Mouse (Mus musculus) kidney, adult 2 months (tissue): ENCODE measurements around the gene Hist1h2bj.
"Not testable (repeated sequence)": the region's sequence is repeated elsewhere in the genome, so short reads cannot be mapped to it uniquely, and the experiment has no call there.

Source experiments
- CTCF ChIP-seq: fragments of 200-500 bp; conservative IDR thresholded peaks from 2 replicates; pipeline ENCODE4 v1.5.1; 2011; ENCODE audit warnings: low read depth, mild to moderate bottlenecking, control low read depth, low read length, moderate library complexity, mixed read lengths; ENCODE audit not compliant: insufficient read depth, insufficient read length
- POLR2A ChIP-seq: fragments of 200-500 bp; IDR thresholded peaks from one replicate; pipeline ENCODE4 v1.6.1; 2011; ENCODE audit warnings: low read depth, low read length, control low read depth

- not testable (repeated sequence) for TF ChIP-seq CTCF, POLR2A
Observed at GRCm38 (mm10) chr13:22035267-22036148, 7.5 kb upstream of the Hist1h2bj start, which contains the start of the genes Hist1h2ah and Hist1h2bk.
